Mouse (Mus musculus) urinary bladder, postnatal 4 days (tissue): Measurements from ENCODE around the gene Phf3.
"Not testable (repeated sequence)": the region's sequence is repeated elsewhere in the genome, so short reads cannot be mapped to it uniquely, and the experiment has no call there.

Experiments
- DNase-seq, 2 experiments: peaks; one replicate each; pipeline ENCODE4 v3.0.0; 2021 to 2022; ENCODE audit warnings: low spot score in 2 of 2

Phf3 gene

DNA sequence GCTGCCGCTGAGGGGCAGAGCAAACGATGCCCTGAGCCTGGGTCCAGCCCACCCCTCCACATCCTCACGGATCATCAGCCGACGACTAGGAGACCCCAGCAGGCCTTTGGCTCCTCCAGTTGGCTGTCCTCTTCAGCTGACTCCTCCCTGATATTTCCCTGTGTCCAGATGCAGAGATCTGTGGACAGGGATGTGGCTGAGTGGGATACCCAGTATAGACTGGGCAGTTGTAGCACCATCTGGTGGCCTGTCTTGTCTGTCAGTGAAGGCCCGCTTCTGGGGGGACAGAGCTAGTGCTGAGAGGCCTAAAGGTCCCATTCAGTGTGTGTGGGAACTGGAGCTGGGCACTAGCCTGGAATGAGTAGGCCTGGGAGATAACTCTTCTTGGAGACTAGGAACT, 101.9 kb downstream of the Phf3 start:
- DNase-seq: no peak

DNA sequence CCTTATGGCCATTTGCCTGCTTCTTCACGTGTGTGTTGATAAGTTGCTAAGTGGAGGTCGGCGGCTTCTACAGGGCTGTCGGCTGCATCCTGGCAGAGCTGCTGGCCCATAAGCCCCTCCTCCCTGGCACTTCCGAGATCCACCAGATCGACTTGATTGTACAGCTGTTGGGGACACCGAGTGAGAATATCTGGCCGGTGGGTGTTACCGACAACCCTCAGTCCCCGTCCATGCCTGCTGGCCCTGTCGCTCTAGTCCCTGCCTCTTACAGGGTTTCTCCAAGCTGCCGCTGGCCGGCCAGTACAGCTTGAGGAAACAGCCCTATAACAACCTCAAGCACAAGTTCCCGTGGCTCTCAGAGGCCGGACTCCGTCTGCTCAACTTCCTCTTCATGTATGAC, 103.1 kb downstream of the Phf3 start:
- DNase-seq: not testable (repeated sequence)

DNA sequence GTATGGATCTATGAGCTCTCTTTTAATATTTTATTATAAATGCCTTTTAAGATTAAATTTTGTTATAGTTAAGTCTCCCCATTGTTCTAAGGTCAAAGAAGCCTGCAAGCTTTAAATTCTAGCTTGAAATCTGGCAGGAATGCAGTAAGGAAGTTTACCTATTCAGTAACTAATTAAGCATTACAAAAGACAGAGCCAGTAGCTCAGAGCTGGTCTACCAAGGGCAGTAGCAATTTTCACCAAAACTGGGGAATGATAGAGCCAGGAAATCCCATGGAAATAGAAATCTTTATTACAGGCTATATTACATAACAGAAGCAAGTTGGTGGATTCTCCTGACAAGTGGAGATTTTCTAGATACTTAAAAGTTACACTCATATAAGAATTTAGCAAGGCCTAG, 116.9 kb downstream of the Phf3 start:
- DNase-seq: no peak

DNA sequence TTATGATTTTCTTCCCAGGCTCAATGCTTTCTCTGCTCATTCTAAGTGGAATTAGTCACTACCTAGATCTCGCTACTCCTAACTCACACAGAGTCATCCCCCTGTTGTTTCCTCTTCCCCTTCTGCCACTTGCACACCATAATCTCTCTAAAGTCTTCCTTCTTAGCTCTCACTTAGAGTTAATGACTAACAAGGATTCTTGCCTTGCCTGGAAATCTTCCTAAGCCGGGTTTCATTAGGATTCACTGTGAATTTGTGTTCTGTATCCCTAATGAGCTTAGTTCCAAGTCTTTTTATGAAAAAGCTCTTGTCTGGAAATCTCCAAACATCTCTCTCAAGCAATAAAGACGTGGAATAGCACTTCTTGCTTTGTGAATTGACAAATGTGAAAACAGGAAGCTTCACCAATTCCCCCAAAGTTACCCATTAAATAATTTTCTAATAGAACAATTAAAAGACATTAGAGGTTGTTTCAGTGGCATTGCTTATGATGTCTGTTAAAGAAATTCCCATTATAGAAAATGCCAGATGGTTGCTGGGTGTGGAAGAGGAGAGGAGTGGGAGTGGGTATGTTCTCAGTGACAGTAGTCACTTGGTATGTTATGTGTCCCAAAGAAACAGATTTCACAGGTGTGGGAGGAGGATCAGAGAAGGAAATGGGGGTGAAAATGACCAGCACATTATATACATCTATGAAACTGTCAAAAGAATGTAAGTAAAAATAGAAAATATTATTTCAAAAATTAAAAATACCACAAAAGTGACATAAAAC, 118.1 kb downstream of the Phf3 start:
- no peak for DNase-seq
